Mouse (Mus musculus): ENCODE results near the gene Invs.
A peak's percentile ranks its signal among the peaks of the same experiment; 100 is the strongest.

Gene Invs

DNA sequence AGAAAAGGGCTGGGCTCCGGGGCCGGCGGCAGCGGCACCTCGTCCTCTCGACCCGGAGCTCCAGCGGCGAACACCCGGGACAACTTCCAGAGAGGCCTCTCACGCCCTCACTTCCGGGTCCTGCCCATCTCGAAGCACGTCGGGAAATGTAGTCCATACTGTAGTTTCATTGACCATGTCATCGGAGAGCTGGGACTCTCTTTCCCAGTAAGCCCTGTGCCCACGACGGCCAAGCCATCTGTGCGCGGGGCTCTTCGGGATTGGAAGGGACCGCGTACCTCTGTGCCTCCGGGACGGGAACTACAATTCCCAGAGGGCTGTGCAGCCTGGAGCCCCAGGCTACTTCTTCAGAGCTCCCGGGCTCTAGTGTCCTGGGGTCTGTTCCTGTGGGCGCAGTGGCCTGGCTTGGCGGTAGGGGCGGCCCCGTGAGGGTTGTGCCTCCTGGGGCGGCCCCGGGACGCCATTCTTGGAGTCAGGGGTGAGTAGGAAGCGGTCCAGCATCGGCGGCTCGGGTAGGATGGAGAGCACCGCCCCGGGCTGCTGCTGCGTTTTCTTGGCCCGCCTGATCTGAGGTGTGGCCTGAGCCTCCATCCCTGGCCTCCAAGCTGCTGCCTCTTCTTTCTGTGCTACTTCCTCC lies at the start of gene Invs, which contains the start of gene Erp44:
Gene Invs (plus strand): TSS at position 263 of the 637 bp plus-strand sequence.
Gene Erp44 (minus strand): TSS at position 61 of the 637 bp plus-strand sequence.
- DNase-seq: peak; percentile 85

DNA sequence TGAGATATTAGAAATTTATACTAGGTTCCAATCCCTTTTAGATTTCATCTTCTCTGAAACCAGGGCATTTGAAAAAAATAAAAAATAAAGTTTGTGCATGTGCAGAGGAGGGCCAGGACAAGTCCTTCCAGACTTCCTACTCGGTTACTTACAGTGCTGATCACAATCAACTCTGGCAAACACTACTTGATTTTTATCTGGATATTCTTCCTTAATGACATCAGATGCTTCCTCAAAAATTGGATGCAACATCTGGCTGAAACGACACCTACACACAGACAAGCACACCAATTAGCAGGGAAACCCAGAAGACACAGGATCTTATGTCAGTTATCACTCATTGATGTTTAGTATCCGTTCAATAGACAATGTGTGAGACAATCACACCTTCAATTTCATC lies 42.8 kb upstream of the Invs start:
- DNase-seq: no peak

DNA sequence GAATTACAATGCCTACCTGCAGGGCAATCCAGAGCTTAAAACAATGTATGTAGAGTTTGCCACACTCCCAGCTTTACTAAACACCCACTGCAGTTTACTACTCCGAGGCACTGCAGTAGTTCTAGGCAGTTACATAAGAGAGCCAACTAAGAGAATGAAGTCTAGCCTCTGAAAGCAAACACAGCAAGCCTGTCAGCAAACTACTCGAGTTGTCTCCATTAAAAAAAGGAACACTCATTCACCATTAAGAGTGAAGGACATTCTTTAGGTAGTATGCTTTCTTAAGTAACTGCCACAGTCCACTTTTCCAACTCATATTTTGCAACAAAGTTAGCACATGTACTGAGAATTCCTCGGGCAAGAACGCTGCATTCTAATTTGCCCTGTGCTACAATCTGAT lies 40.5 kb upstream of the Invs start:
- no peak for DNase-seq

DNA sequence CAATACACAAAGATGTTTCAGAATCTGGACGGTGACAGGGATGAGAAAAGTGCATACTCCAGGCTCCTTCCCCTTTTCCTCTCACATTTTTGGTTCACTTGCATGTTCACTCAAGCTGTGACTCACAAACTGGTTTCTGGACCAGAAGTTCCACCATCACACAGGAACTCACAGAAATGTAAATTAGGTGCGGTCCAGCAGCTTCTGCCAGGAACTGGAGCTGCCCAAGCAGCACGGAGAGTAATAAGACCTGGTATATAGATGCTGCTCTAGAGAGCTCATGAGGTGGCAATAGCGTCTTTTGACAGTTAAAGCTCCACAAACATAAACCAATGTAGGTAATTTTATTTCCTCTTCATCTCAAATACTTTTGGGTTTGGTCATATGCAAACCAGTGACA lies 37.1 kb upstream of the Invs start:
- DNase-seq: peak in 1 of 2 experiments; percentile 42

DNA sequence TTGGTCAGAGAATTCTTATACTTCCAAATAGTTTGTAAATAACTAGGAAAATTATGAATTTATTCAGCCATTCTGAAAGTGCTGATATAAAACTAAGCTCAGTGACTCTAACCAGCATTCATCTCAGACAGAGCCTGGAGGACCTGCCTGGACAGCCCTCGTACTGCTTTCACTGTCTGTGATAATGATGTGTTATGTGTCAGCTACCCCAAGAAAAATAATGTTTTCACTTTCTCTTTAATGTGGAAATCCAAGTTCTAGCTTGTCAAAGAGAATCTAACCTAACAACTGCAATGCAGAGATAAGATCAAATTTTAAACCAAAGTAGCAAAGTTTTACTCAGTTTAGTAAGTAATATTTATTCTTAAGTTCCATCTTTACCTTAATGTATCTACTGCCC lies 35.8 kb upstream of the Invs start:
- no peak for DNase-seq

DNA sequence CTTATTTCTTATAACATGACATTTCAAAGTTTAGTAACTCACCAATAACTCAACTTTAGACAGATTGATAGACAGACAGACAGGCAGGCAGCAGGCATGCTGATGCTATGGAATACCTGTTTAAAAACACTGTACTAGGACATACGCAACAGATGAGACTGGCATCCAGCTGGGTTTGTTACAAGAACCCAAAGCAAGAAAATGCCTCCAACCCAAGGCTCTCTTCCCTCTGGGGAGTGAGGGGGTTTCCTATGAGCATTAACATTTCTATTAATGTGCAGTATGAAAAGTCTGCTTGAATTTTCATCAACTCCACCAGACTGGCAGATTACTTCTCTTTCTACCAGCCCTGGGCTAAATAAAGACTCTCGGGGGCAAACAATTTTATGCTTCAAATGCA lies 35.3 kb upstream of the Invs start:
- peak in 1 of 2 experiments; percentile 17 for DNase-seq

DNA sequence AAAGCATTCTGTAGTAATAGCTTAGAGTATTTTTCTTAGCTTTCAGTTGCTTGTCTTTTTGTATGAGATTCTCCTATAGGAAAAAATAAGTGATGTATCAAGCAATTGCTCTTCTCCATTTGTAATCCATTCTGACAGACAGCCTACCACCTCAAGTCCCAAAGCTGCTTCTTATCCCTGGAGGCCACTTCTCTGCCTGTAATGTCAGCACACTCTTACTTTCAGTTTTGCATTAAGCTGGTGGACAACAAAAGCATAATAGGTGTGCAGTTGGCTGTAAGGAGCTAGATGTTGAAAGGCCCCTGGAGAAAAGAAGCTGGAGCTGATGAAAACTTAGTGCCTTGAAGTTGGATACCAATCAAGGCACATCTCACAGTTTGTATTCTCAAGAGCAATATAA lies 26.3 kb upstream of the Invs start:
- no peak for DNase-seq

DNA sequence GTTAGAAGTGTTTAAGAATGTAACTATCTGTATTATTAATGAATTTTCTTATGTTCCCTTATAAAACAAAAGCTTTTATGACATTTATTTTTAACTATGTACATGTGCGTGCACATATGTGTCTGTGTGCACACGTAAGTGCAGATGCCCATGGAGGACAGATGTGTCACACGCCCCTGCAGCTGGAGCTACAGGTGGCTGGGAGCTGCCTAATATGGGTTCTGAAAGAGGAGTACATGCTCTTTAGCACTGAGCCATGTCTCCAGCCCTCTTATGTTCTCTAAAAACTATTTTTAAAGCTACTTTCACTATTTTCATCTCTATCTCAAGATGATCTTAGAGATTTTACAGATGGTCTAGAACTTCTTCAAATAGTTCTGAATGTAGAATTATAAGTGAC lies 21.5 kb upstream of the Invs start:
- DNase-seq: no peak

DNA sequence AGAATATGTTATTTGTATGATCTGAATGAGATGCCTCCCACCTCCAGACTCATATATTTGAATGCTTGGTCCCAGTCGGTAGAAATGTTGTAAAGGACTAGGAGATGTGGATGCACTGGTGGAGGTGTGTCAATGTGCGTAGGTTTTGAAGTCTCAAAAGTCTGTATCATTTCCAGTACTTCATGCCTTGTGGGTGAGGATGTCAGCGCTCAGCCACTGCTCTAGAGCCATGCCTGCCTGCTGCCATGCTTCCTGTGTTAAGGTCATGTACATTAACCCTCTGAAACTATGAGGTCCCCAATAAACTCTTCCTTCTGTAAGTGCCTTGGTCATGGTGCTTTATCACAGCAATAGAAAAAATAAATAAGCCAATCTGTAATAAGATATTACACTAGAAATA lies 11.9 kb upstream of the Invs start:
- DNase-seq: no peak

DNA sequence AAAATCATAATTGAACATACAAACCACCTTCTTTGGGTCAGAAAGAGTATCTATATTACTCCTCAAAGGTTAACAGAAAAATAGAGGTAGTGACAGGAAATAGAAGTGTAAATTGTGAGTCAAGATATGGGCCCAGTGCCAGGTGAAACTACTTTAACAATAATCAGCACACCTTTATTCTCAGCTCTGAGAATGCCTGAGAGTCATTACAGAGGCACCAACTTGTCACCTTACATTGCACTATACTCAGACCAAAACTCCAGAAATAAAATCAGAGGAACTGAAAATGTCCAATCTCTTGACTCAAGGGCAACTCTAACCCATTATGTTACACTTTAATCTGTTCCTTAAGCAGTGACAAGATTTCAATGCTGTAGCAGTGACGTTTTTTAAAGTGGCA lies 11.4 kb upstream of the Invs start:
- DNase-seq: no peak

DNA sequence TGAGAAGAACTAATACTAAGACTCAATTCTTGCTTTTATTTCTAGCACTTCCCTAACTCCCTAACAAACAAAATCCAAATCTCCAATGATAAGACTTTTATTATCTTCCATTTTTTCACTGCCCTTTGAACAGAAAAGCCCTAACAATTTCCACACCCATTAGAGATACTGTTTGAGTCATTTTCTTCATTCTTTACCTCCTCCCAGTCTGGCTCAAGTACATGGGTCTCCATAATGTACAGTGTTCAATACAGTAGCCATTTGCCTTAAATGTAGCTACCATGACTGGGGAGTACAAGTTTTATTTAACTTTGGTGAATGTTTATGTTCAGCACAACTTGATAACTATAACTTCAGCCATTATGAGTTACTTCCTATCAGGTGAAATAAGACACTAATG lies 9.0 kb upstream of the Invs start:
- DNase-seq: no peak

DNA sequence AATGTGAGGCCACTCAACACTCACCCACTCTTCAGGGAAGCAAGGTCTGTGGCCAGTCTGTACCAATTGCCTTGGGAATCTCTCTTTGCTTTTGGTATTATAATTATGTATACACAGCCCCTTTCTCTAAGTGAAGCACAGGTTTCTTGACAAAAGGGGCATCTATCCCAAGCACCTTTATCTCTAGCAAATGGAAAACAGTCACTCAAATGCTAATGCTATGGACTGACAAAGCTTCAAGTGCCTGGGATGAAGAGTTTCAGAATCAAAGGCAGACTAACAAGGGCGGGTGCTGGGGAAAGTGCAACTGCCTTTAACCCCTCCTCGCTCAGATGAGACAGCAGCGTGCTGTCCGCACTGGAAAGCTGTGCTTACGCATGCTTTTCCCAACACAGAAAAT lies 7.7 kb upstream of the Invs start:
- DNase-seq: no peak

DNA sequence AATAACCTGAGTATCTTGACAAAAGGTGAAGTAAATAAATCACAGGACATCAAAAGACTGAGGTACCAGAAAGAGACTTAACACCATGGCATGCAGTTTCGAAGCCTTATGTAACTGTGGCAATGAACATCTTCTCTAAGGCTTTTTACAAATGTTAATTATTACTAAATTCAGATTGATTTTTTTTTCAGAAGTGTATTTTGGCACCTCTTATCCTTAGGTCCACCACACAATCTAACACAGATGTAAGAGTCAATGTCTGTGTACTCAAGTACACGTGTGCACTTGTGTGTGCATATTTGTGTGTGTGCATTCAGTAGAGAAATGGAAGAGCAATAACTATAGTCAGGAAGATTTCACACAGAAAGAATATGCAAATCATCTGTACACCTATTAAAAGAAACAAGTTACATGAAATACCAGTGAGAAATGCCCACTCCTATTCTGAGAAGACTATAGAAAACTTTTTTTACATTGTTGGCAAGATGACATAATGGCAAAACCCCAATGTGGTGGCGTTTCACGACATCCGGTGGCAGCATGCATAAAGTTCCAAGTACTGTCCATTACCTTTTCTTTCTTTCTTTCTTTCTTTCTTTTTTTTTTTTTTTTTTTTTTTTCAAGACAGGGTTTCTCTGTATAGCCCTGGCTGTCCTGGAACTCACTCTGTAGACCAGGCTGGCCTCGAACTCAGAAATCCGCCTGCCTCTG lies 6.3 kb upstream of the Invs start:
- no peak for DNase-seq

DNA sequence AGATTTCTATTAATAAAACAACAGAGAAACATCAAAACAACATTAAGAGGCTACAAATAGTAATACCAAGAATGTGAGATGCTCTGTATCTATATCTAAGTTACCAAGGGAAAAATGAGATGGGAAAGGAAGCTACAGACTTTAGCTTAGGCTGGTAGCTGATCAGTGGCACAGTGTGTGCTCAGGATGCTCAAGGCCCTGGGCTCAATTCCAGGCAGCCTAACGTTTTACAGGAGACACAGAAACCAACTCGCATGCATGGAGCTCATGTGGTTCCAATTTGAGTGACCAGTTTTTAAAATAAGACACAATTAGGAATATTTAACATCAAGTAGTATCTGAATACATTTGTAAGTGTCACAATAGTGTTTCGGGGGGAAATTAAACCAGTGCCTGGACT lies 3.8 kb upstream of the Invs start:
- DNase-seq: no peak

DNA sequence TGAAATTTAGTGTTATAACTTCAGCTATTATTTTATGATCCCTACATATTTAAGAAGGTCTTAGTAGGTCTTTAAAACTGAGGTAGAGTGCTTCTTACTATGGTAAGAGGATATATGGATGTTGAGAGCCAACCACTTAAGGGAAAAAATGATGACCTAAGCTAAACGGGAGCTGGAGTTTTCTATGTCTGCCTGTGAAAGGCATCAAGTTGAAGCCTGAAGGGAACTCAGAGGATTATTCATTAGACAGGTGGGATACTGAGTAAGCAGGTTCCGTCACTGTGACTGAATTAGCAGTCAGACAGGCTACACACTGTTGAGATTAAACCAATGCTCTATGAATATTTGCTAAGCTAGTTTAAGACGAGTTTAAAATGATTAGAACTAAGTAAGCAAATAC lies 2.5 kb upstream of the Invs start:
- DNase-seq: no peak

DNA sequence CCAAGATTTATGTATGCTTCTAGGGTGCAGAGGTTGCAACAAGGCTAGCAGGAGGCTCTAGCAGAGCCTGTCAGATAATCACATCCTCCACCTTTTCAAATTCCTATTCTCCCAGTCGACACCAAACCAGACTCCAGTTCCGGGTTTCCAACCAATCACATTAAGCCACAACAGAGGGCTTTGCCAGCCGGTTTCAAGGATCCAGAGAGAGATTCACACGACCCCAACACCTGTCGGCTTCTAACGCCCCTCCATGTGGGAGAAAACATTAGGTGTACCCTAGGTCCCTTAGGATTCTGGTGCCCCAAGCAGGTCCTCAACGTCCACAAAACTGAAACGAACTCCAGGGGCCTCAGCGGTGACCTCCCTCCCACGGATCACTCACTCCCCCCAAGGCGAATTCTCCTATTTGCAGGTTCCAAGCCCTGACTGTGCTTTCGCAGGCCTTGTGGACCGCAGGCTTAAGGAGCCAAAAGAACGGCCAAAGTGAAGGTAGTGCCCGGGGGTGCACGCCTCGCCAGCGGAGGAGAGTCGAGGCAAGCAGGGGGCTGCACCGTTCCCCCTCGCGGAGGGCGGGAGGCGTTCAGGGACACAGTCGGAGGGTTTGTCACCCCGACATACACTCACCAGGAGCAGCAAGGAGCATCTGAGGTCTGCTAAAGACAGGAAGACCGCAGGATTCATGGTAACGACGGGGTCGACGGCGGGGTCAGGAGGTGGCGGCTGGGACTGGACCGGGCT lies 633 bp upstream of the Invs start:
- DNase-seq: no peak

DNA sequence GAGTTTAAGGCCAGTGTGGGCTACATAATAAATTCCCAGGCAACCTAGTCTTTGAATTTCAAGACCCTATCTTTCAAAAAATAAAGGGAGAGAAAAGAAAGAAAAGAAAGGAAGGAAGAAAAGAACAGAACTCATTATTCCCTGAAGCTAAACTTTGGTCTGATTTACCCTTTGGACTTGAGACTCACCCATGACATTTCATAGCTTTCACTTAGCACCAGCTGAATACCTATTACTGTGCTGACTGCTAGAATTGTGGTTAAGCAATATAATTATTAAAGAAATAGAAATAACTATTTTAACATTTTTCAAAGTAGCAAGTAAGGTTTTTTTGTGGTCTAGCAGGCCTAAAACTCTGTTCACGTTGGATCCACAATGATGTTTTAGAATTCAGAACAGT lies 1.6 kb downstream of the Invs start:
- DNase-seq: no peak

DNA sequence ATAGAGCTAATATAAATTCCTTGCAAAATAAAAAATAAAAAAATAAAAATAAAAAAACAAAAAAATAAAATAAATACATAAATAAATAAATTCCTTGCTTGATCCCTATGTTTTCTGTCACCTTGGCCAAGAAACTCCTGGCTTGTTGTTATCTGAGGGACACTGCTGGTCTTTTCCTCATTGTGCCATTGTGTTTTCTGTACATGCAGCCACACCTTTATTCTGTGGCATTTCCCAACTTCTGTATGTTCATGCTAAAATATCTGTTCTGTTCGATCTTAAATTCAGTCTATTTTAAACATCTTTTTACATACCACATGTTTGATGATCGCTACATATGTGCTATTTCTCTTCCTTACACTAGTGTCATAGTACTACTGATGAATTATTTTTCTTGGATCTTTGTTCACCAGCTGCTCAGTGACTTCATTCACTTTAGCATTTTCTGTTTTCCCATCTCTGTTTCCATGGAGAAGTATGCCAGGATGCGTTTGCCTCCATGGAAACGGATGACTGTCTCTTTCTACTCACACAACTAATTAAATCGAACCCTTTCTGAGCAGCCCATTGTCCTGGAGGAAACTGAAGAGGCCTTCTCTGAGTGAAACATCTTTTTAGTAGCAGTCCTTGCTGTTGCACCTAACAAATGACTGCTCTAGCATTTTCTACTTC lies 7.7 kb downstream of the Invs start:
- DNase-seq: no peak

DNA sequence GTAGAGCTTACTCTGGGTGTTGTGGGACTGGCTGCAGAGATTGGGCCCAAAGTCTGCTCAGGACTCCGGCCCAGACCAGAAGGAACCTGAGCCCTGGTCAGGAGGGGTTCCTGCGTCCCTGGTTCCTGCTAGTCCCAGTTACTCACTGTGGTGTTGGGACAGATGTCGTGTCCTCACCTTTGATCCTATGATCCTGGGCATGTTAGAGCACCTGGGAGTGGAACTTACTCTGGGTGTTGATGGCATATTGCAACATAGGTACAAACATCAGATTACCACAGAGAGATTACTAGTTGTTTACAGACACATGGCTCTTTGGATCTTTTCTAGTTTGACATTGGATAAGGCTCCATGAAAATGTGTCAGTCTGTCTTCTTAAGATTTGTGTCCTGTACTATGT lies 35.3 kb downstream of the Invs start:
- no peak for DNase-seq

DNA sequence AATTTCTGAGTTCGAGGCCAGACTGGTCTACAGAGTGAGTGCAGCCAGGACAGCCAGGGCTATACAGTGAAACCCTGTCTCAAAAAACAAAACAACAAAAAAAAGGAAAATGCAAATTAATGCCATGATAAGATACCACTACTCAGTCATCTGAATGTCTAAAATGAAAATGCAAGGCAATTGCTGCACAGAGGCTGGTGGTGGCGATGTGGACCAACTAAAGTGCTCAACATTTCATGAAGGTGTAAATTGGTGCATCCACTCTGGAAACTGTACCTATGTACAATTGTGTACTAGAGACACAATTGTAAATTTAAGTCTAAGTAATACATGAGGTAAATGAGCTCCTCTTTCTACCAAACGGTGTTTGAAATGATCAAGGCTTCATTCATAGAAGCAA lies 36.5 kb downstream of the Invs start:
- no peak for DNase-seq

DNA sequence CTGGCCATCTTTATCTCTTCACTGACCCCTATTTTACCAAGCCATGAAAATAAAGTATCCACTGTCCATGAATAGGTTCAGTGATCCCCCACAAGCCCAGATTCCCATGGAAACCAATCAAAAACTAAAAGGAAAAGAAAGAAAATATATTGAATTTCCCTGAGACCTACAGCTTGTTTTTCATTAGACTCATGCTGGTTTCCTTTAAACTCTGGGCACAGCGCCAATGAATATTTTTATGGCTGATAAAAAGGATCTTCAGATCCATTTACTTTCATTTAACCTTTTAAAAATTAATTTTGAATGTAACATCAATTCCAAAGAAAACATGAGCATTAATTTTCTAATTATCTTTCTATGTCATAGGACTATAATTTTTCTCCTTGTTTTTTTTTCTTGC lies 41.7 kb downstream of the Invs start:
- DNase-seq: no peak

DNA sequence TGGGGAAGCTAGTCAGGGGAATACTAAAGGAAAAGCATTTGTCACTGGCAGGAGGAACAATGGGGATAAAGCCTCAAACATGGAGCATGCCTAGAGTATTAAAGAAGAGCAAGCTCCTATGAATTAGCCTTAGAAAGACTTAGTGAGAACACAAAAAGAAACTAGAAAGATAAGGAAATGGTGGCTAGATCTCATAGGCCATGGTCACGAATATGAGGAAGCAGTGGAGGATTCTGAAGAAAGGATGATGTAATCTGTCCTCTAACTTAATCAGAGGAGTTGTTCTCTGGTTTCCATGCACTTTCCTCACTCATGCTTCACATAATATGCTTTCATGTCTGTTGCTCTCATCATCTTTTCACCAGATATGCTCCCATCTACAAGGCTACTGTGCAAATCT lies 42.5 kb downstream of the Invs start:
- no peak for DNase-seq

DNA sequence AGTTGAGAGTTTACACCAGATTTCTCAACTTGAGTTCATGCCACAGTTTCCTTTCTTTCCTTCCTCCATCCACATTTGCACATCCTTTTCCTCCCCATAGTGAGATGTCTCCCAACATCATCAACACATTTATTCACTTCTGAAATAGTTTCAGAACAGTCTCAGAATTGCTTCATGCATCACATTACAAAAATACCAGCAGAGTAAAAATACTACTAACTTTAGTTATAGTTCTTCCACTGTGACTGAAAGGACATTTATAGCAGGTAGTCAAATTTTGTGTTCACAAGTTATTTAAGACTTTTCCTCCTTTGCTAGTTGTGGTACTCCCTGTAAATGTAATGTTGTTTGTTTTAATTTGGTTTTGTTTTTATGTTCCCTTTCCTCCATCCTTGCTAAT lies 47.6 kb downstream of the Invs start:
- DNase-seq: no peak

DNA sequence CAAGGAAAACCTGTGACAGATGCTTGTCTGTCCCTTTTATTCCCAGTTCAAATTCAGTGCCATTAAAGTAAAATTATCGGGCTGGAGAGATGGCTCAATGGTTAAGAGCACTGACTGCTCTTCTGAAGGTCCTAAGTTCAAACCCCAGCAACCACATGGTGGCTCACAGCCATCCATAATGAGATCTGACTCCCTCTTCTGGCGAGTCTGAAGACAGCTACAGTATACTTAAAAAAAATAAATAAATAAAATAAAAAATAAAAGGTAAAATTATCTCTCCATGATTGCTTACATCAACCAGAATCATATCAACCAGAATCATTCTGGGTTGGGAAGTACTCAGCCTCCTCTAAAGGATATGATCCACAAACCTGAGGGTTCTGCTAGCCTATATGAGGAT lies 48.5 kb downstream of the Invs start:
- no peak for DNase-seq
